Mouse (Mus musculus) monocyte, adult 5-6 weeks (primary cell): ENCODE results near the gene Tmem29. TPM values are rescaled to one million over a fixed set of nuclear protein-coding genes. Genes with fewer than 3 reads are reported as not detected.

ENCODE experiments used
- total RNA-seq: library from RNA; stranded (forward); fragments of 200-1000, 200-491, 200-594 nt; gene quantifications from 3 replicates; pipeline ENCODE4 v1.2.3, GENCODE M21; 2017

The Tmem29 gene
- total RNA-seq, 1 experiment from 2014 or later = 7.5 TPM

Other genes with a start within 250 kb of the Tmem29 start
- 19.3 to 201 TPM (median 183 TPM) in 3 replicates for gene Alas2, start 88.2 kb upstream of the Tmem29 start, total RNA-seq
- 3.2 to 6.3 TPM (median 3.4 TPM) in 3 replicates for gene Pfkfb1, start 129.1 kb upstream of the Tmem29 start, total RNA-seq
- gene Apex2, start 130.7 kb upstream of the Tmem29 start, total RNA-seq = 2.3 to 11.9 TPM (median 3.6 TPM) in 3 replicates
- gene Tro, start 198.4 kb upstream of the Tmem29 start, total RNA-seq = not detected in 3 replicates